Mouse (Mus musculus): ENCODE measurements around the gene Zrsr2.

GRCm38 (mm10) chrX:163999848-164000247 lies 41.4 kb upstream of the Zrsr2 start:
- TF ChIP-seq POLR2A (IDR thresholded peaks at IDR 0.05; ENCODE audit: low read depth, low read length) (no peak), CTCF (IDR thresholded peaks at IDR 0.05; ENCODE audit: extremely low read depth, insufficient read length, insufficient replicate concordance, low read depth, low read length) (no peak)
